Mouse (Mus musculus) ES-E14 (cell line): ENCODE results near the gene Fxyd7.

Source experiments
- MAFK ChIP-seq: IDR thresholded peaks from 2 replicates; pipeline ENCODE4 v1.6.1; 2014; ENCODE audit warnings: mild to moderate bottlenecking, low read depth, low read length, inconsistent platforms; ENCODE audit not compliant: insufficient read depth
- ZC3H11A ChIP-seq: IDR thresholded peaks from 2 replicates; pipeline ENCODE4 v1.6.1; 2012; ENCODE audit warnings: low read depth, mild to moderate bottlenecking, inconsistent platforms, low read length, borderline replicate concordance

GRCm38 (mm10) chr7:31052251-31052635, 976 bp upstream of the Fxyd7 start:
- TF ChIP-seq ZC3H11A, result no peak
- TF ChIP-seq MAFK, result no peak
